Mouse (Mus musculus) testis, postnatal 14 days (tissue): ENCODE data around the gene Gm10324.
"Not testable (repeated sequence)": the region's sequence is repeated elsewhere in the genome, so short reads cannot be mapped to it uniquely, and the experiment has no call there.

ENCODE experiments used
- DNase-seq: peaks from one replicate; pipeline ENCODE4 v3.0.0; 2021; ENCODE audit warnings: low spot score

The Gm10324 gene

GRCm38 (mm10) chr13:66119247-66119646, at the start of gene Gm10324:
Gene Gm10324 (plus strand): TSS chr13:66119547.
- not testable (repeated sequence) for DNase-seq
